Mouse (Mus musculus) telencephalon, adult 2 months (tissue): Measurements from ENCODE around the gene Bace1.

Experiments
- DNase-seq: peaks from one replicate; pipeline ENCODE4 v3.0.0-alpha.2; 2011; ENCODE audit warnings: low read depth, low spot score

Gene Bace1

DNA sequence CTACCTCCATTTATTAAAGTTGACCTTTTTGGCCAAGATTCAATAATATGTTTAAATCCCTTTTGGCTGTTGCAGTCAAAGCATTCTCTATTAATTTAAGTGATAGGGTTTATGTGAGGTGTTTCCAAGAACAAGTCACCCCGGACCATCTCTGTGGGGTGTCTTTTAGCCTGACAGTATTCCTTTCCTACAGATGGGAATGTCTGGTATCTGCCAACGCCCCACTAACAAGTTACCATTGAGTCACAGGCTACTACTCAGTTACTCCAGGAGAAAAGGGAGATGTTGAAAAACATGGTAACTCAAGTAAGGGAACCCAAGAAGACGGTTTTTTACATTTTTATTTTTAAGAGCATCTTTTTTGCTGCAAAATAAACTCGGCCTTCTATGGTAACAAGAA, 66.8 kb downstream of the Bace1 start:
- DNase-seq = no peak

- no peak for DNase-seq
These were observed 67.4 kb downstream of the Bace1 start for GRCm38 (mm10) chr9:45905811-45906237.

DNA sequence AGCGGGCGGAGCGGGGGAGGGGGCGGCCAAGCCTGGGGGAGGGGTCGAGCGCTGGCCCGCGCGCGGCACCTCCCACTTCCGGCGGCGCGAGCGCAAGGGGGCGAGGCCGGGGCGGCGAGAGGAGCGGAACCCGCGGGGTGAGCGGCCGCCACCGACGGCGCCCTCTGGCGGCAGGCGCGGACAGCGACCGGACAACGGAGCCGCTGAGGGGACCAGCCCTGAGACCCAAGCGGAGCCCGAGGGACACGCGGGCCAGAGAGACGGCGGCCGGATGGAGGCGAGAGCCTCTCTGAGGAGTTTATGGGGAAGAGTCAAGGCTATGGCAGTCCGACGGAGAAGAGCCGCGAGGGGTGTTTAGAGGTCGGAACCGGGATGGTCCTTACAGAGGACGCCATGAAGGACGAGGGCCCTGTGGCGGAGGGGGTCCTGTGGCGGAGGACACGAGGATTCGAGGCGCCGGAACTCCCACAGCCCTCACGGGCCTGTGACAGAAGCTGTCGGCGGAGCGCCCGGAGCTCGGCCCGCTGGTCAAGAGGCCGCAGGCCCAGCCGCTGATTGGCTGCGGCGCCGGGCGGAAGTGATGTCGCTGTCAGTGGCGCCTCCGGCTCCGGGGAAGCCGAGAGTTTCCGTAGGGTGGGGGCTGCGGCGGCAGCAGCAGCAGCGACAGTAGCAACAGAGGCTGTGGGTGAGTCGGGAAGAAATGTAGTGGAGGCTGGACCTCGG, 68.1 kb downstream of the Bace1 start, which contains the start of the genes Pcsk7 and Rnf214:
Gene Pcsk7, plus strand, starts transcription at position 143 of the 723 bp plus-strand sequence.
Gene Rnf214, minus strand, starts transcription at position 557 of the 723 bp plus-strand sequence.
- DNase-seq = peak; percentile 78

DNA sequence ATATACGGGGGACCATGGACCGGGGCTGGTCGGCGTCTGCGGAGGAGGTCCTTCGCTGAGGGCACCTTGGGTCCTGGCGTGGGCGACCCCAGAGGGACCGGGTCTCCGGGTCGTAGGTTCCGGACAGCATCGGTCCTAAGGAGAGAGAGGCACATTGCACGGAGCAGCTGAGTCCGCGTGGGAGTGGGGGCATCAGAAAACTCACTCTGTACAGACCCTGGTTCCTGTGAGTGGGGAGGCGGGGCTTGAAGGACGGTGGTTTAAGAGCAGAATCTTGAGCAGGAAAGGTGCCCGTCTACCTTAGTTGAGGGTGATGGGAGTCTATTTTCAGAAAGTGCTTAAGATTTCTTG, 68.7 kb downstream of the Bace1 start:
- no peak for DNase-seq

GRCm38 (mm10) chr9:45910995-45911394, 72.6 kb downstream of the Bace1 start:
- DNase-seq = no peak

DNA sequence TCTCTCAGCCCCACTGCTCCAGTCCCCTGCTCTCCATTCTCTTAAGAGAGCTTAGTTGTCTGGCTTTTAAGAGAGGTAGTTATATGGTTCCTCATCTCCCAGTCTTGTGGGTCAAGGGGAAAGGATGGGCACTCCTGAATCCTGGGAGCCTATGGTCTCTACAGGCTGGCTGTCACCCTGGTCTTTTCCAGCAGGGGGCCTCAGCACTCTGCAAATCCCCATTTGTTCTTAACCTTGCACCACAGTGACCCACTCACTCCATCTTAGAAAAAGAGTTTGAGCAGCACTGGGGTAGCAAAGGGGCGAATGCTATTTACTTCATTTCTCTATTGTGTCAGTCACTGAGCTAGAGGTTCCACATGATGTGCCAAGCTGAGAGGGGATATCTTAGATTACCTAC, 73.3 kb downstream of the Bace1 start:
- DNase-seq = no peak
